Mouse (Mus musculus) limb, embryonic 15.5 days (tissue): Measurements from ENCODE around the gene Pacsin3. TPM values are rescaled to one million over a fixed set of nuclear protein-coding genes. Genes with fewer than 3 reads are reported as not detected.

Experiments
- ATAC-seq: fragments of 200-750 bp; cut with Nextera tagmentation; 2 replicates; pipeline ENCODE4 v1.8.0; 2017; ENCODE audit warnings: low read depth, moderate TSS enrichment; ENCODE audit not compliant: insufficient number of reproducible peaks, low FRiP score, low TSS enrichment
- H3K27ac ChIP-seq: fragments of 300-500 bp; sonication (generic); 2 replicates; pipeline ENCODE4 v1.5.1; 2015; ENCODE audit warnings: moderate library complexity, mild to moderate bottlenecking, inconsistent platforms
- H3K27me3 ChIP-seq: fragments of 300-500 bp; sonication (generic); 2 replicates; pipeline ENCODE4 v1.6.1; 2015; ENCODE audit warnings: inconsistent platforms
- H3K36me3 ChIP-seq: fragments of 300-500 bp; sonication (generic); 2 replicates; pipeline ENCODE4 v1.6.1; 2015; ENCODE audit warnings: inconsistent platforms
- H3K4me1 ChIP-seq: fragments of 300-500 bp; sonication (generic); 2 replicates; pipeline ENCODE4 v1.6.1; 2015; ENCODE audit warnings: inconsistent platforms
- H3K4me2 ChIP-seq: fragments of 300-500 bp; sonication (generic); 2 replicates; pipeline ENCODE4 v1.6.1; 2015; ENCODE audit warnings: mild to moderate bottlenecking, inconsistent platforms
- H3K4me3 ChIP-seq: fragments of 300-500 bp; sonication (generic); 2 replicates; pipeline ENCODE4 v1.5.1; 2015; ENCODE audit warnings: mild to moderate bottlenecking, inconsistent platforms
- H3K9ac ChIP-seq: fragments of 300-500 bp; sonication (generic); 2 replicates; pipeline ENCODE4 v1.6.1; 2015; ENCODE audit warnings: inconsistent platforms
- H3K9me3 ChIP-seq: fragments of 300-500 bp; sonication (generic); 2 replicates; pipeline ENCODE4 v1.6.1; 2016; ENCODE audit warnings: inconsistent platforms
- WGBS: fragments of 180-500 bp; shearing (Covaris S2); methylation state at CpG from one replicate; pipeline ENCODE4 v1.1.7; 2015; 5-methylcytosine and 5-hydroxymethylcytosine counted together
- polyA plus RNA-seq: library from polyadenylated mRNA; unstranded; fragments of >200 nt; fragmentation: Nextera tagmentation; extraction: Ambion mirVana; gene quantifications from 2 replicates; pipeline ENCODE4 v1.2.1, GENCODE M21; 2015

Pacsin3 gene
- polyA plus RNA-seq, 1 experiment from 2014 or later, result 58.1 TPM

DNA sequence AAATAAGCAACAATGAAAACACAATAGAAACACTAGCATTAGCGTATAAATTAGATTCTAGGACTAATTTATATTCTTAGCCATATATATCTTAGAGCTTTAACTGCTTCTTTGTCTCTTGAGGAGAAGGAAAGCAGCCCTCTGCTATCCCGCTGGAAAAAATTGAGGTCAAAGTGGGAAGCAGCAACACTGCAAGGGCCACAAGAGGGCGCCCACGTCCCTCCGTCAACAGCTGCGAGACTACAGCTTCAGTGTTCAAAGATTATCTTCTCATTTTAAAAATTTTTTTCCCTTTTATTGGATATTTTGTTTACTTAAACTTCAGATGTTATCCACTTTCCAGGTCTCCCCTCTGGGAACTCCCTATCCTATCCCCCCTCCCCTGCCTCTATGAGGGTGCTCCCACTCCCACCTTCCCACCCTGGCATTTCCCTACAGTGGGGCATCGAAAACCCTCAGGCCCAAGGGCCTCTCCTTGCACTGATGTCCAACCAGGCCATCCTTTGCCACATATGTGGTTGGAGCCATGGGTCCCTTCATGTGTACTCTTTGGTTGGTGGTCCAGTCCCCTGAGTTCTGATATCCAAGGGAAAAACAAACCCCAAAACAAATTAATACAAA is 30.2 kb downstream of the Pacsin3 start:
- Histone ChIP-seq H3K4me1 (peaks cover 37% of the 10 kb centered on the region), H3K27me3 (no peaks in the 10 kb centered on the region), H3K4me2 (no peak overlapping the region), H3K27ac (no peak overlapping the region), H3K36me3 (no peaks in the 10 kb centered on the region; the same call in 1 of the 2 replicates), H3K9ac (no peak overlapping the region), H3K4me3 (no peak overlapping the region), H3K9me3 (no peaks in the 10 kb centered on the region)
- no peak for ATAC-seq
- 11% methylated on average over 7 of the region's 7 CpGs for WGBS

- Histone ChIP-seq H3K9me3 (no peaks in the 10 kb centered on the region), H3K36me3 (no peaks in the 10 kb centered on the region), H3K27ac (no peak overlapping the region), H3K4me2 (no peak overlapping the region), H3K27me3 (no peaks in the 10 kb centered on the region), H3K4me1 (peaks cover 37% of the 10 kb centered on the region), H3K9ac (no peak overlapping the region), H3K4me3 (no peak overlapping the region)
- ATAC-seq, result no peak
- WGBS, result 63% methylated on average over 6 of the region's 6 CpGs
These were observed 31.8 kb downstream of the Pacsin3 start for GRCm38 (mm10) chr2:91287563-91287962.

DNA sequence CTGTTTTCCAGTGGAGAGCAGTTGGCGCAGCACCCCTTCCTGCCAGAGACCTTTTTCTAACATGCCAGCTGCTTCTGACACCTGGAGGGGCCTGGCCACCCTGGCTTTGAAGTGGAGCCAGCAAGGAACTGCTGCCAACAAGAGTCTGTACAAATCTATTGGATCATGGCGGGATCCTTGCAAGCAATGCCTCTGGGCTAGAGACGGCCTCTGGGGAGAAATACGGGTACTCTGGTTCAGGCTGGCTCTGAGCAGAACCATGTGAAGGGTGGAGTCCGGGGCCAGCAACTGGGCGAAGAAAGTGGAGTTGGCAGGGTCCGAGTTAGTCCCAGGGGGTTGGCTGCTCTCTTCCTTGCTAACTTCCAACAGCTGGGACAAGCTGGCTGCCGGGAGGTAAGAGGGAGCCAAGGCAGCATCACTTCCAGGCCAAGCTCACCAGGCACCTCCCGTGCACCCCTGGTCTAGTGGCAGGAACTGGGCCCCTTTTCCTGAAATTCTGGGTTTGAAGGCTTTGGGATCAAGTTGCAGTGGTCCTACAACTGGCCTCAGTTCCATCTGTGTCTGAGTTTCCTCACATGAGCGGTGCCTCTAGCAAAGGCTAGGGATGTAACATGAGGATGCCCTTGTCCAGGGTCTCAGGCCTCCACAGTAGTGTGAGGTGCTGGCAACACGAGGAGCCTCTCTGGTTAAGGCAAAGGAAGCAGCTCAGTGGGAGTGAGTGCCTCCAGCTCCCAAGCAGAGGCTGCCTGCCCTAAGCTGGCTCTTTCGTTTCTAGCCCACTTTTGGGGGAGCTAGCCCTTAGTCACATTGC is 35.6 kb downstream of the Pacsin3 start:
- peak overlapping the region; percentile 68 for H3K27ac ChIP-seq
- no peak overlapping the region for H3K4me2 ChIP-seq
- ATAC-seq, result peak; percentile 68
- 36% methylated on average over 12 of the region's 12 CpGs for WGBS
- no peak overlapping the region for H3K9ac ChIP-seq
- no peaks in the 10 kb centered on the region for H3K9me3 ChIP-seq
- peaks cover 14% of the 10 kb centered on the region for H3K4me1 ChIP-seq
- no peaks in the 10 kb centered on the region for H3K27me3 ChIP-seq
- H3K4me3 ChIP-seq, result no peak overlapping the region
- H3K36me3 ChIP-seq, result no peaks in the 10 kb centered on the region

DNA sequence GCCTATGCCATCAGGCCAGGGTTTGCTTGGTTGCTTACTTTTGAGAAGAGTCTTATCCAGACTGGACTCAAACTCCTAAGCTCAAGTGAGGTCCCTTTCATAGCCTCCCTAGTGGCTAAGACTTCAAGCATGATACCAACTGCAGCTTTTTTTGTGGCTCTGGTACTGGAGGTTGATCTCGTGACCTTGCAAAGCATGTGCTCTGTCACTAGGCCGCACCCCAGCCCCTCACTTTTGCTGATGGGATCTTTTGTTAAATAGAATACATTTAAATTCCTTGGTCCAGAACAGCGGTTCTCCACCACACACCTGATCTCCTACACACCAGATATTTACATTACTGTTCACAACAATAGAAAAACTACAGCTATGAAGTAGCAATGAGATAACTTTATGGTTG is 38.5 kb downstream of the Pacsin3 start:
- Histone ChIP-seq H3K27me3 (no peaks in the 10 kb centered on the region), H3K36me3 (no peaks in the 10 kb centered on the region), H3K9ac (no peak overlapping the region), H3K4me1 (peaks cover 17% of the 10 kb centered on the region), H3K4me3 (no peak overlapping the region), H3K9me3 (no peaks in the 10 kb centered on the region), H3K4me2 (no peak overlapping the region), H3K27ac (no peak overlapping the region)
- 93% methylated on average over 3 of the region's 3 CpGs for WGBS
- no peak for ATAC-seq

DNA sequence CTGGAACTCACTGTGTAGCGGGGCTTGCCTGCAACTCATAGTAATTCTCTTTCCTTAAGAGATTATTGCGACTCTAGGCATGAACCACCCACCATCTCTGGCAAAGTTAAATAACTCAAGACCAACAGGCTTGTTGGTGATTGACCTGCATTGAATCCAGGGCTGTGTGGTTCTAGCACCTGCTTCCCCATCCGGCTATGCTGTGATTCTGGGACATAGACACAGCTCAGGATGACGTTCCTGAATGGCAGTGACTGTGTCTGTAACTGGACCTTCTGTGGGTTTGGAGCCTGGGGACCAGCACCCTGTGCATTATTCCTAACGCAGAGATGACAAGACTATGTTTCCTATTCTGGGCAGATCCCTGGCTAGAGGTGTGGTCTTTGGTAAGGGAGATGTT is 40.1 kb downstream of the Pacsin3 start:
- no peak for ATAC-seq
- Histone ChIP-seq H3K36me3 (no peaks in the 10 kb centered on the region), H3K4me2 (no peak overlapping the region), H3K9ac (no peak overlapping the region), H3K4me3 (no peak overlapping the region), H3K9me3 (no peaks in the 10 kb centered on the region), H3K27me3 (no peaks in the 10 kb centered on the region), H3K27ac (no peak overlapping the region), H3K4me1 (peaks cover 20% of the 10 kb centered on the region)
- WGBS, result 89% methylated on average over 5 of the region's 5 CpGs

DNA sequence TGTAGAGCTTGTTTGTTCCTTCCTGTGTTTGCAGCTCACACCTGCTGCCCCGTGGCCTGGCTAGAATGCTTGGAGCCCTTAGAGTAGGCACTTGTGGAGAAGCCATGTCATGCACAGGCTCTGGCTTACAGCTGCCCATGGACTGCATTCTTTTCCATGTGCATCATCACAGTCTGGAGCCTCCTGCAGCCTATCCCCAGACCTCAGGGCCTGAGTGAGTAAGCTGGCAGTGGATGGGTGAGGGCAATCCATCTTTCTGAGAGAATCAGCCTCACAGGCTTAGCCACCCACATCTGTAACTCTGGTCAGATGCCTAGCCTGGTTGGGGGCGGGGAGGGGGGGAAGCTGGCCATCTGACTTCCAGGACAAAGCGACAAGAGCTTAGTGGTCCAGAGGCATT is 43.4 kb downstream of the Pacsin3 start:
- Histone ChIP-seq H3K9ac (no peak overlapping the region), H3K27me3 (no peaks in the 10 kb centered on the region), H3K4me2 (no peak overlapping the region), H3K27ac (peak overlapping the region; percentile 43; the same call in 1 of the 2 replicates), H3K4me3 (no peak overlapping the region), H3K4me1 (peaks cover 7% of the 10 kb centered on the region; the same call in 1 of the 2 replicates), H3K36me3 (peaks cover 2% of the 10 kb centered on the region; the same call in 1 of the 2 replicates), H3K9me3 (no peaks in the 10 kb centered on the region)
- 38% methylated on average over 3 of the region's 3 CpGs for WGBS
- ATAC-seq, result peak; percentile 76

GRCm38 (mm10) chr2:91300784-91301183 is 45.0 kb downstream of the Pacsin3 start:
- Histone ChIP-seq H3K4me1 (peaks cover 7% of the 10 kb centered on the region; the same call in 1 of the 2 replicates), H3K4me2 (no peak overlapping the region), H3K27me3 (no peaks in the 10 kb centered on the region), H3K4me3 (no peak overlapping the region), H3K9ac (no peak overlapping the region), H3K36me3 (peaks cover 2% of the 10 kb centered on the region; the same call in 1 of the 2 replicates), H3K9me3 (no peaks in the 10 kb centered on the region), H3K27ac (no peak overlapping the region)
- WGBS, result 89% methylated on average over 2 of the region's 2 CpGs
- no peak for ATAC-seq

- no peak overlapping the region for H3K27ac ChIP-seq
- peaks cover 7% of the 10 kb centered on the region; the same call in 1 of the 2 replicates for H3K4me1 ChIP-seq
- no peaks in the 10 kb centered on the region for H3K27me3 ChIP-seq
- H3K4me3 ChIP-seq, result no peak overlapping the region
- no peak for ATAC-seq
- no peak overlapping the region for H3K9ac ChIP-seq
- H3K36me3 ChIP-seq, result peaks cover 2% of the 10 kb centered on the region; the same call in 1 of the 2 replicates
- H3K9me3 ChIP-seq, result no peaks in the 10 kb centered on the region
- WGBS, result 79% methylated on average over 2 of the region's 2 CpGs
- no peak overlapping the region for H3K4me2 ChIP-seq
These were observed 46.1 kb downstream of the Pacsin3 start for GRCm38 (mm10) chr2:91301836-91302235.

DNA sequence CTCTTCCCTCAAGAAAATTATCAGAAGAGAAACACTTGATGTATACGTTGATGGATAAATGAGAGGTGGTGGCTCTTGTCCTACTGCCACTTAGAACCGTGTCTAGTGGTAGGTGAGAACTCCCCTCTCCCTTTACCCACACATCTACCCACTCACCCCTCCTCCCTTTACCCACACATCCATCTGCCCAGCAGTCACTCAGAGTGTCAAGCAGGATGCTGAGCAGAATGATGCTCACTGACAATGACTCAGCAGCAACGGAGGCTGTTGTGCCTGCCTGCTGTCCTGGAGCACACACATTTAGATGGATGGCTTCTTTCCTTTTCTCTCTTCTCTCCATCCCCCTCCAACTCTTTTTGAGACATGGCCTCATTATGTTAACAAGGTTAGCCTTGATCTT is 47.1 kb downstream of the Pacsin3 start:
- Histone ChIP-seq H3K9me3 (no peaks in the 10 kb centered on the region), H3K4me2 (no peak overlapping the region), H3K4me3 (no peak overlapping the region), H3K27me3 (no peaks in the 10 kb centered on the region), H3K27ac (no peak overlapping the region), H3K4me1 (peaks cover 7% of the 10 kb centered on the region; the same call in 1 of the 2 replicates), H3K9ac (no peak overlapping the region), H3K36me3 (peaks cover 2% of the 10 kb centered on the region; the same call in 1 of the 2 replicates)
- 63% methylated on average over 3 of the region's 3 CpGs for WGBS
- ATAC-seq, result no peak

GRCm38 (mm10) chr2:91305926-91306325 is 50.2 kb downstream of the Pacsin3 start:
- Histone ChIP-seq H3K27ac (no peak overlapping the region), H3K9ac (no peak overlapping the region), H3K27me3 (no peaks in the 10 kb centered on the region), H3K4me3 (no peak overlapping the region), H3K9me3 (no peaks in the 10 kb centered on the region), H3K4me2 (no peak overlapping the region), H3K4me1 (no peaks in the 10 kb centered on the region), H3K36me3 (peaks cover 2% of the 10 kb centered on the region; the same call in 1 of the 2 replicates)
- ATAC-seq, result no peak
- WGBS, result 90% methylated on average over 9 of the region's 9 CpGs

- no peak overlapping the region for H3K9ac ChIP-seq
- H3K27ac ChIP-seq, result no peak overlapping the region
- no peak overlapping the region for H3K4me3 ChIP-seq
- no peaks in the 10 kb centered on the region for H3K4me1 ChIP-seq
- H3K36me3 ChIP-seq, result peaks cover 2% of the 10 kb centered on the region; the same call in 1 of the 2 replicates
- no peak for ATAC-seq
- no peaks in the 10 kb centered on the region for H3K9me3 ChIP-seq
- H3K27me3 ChIP-seq, result no peaks in the 10 kb centered on the region
- H3K4me2 ChIP-seq, result no peak overlapping the region
These were observed 50.8 kb downstream of the Pacsin3 start for GRCm38 (mm10) chr2:91306589-91306988.

GRCm38 (mm10) chr2:91308680-91309079 is 52.9 kb downstream of the Pacsin3 start:
- WGBS, result 22% methylated on average over 5 of the region's 5 CpGs
- H3K9me3 ChIP-seq, result no peaks in the 10 kb centered on the region
- H3K4me3 ChIP-seq, result no peak overlapping the region
- ATAC-seq, result no peak
- H3K27ac ChIP-seq, result no peak overlapping the region
- H3K36me3 ChIP-seq, result no peaks in the 10 kb centered on the region
- no peak overlapping the region for H3K4me2 ChIP-seq
- no peaks in the 10 kb centered on the region for H3K27me3 ChIP-seq
- H3K9ac ChIP-seq, result no peak overlapping the region
- H3K4me1 ChIP-seq, result 0 out of 2 replicates have a peak, but pooled peaks cover 4% of the 10 kb centered on the region
